Comparison of ENCODE assay signal across 11 mouse cellular contexts in the genomic region with DNA sequence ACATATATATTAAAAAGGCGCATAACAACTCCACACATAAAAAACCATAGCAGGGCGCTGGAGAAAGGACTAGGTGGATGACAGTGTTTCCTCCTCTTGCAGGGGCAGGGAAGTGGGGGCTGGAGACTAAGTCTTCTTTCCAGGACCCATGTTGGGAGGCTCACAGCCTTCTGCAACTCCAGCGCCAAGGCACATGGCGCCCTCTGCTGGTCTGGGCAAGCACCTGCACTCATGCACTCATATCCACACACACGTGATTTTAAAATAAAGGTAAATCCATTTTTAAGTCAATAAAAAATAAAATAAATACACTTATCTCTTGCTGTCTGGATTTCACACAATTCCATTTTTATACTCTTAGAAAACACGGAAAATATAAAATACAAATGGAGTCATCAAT. TPM values are rescaled to one million over a fixed set of nuclear protein-coding genes. Genes with fewer than 3 reads are reported as not detected.
A peak's percentile ranks its signal among the peaks of the same experiment; 100 is the strongest.
DNase-seq lines count a peak whose midpoint lies in the region; ATAC-seq and TF ChIP-seq lines count a peak whose summit lies in the region.
"Had no signal": no experiment of that assay in that cellular context is flagged by ENCODE, and none has a peak within 500 bp of the region (broad histone marks: within the 10 kb centered on the region; RNA-seq: fewer than 3 reads in every experiment).

No protein-coding gene starts in this region.

- H3K9me3 ChIP-seq in intestine, postnatal 0 days (ENCODE audit: control insufficient read depth) = no peaks in the 10 kb centered on the region
- H3K9me3 ChIP-seq in intestine, embryonic 16.5 days (ENCODE audit: control insufficient read depth, low read length) = no peaks in the 10 kb centered on the region
- H3K9me3 ChIP-seq: embryonic facial prominence, embryonic 13.5 days had no signal

- intact Hi-C loops in gastrocnemius, postnatal 36 days (cut with DNase I) = loop anchor here (5.0 to 10.0 kb wide), 2 partner anchors 425 to 532 kb away; no protein-coding TSS in a partner anchor

- H3K9ac ChIP-seq in intestine, postnatal 0 days (ENCODE audit: low read depth, low read length) = no peak overlapping the region
- no peak overlapping the region for H3K9ac ChIP-seq in intestine, embryonic 16.5 days (ENCODE audit: low read depth, low read length)
- H3K9ac ChIP-seq: embryonic facial prominence, embryonic 13.5 days had no signal

- no peak for ATAC-seq in intestine, postnatal 0 days
- ATAC-seq in intestine, embryonic 16.5 days = no peak
- ATAC-seq in common myeloid progenitor, adult 5-6 weeks (replicated peaks; ENCODE audit: low read depth, poor library complexity, severe bottlenecking) = 0 out of 2 replicates have a peak, but pooled peaks have one; percentile 52

- TF ChIP-seq CTCF in intestine, postnatal 0 days (IDR thresholded peaks at IDR 0.05; ENCODE audit: low read depth) = peak; percentile 70

- H3K27me3 ChIP-seq in intestine, postnatal 0 days (replicated peaks; ENCODE audit: control insufficient read depth, insufficient read depth, low read length) = no peaks in the 10 kb centered on the region
- H3K27me3 ChIP-seq in intestine, embryonic 16.5 days (replicated peaks; ENCODE audit: control insufficient read depth, insufficient read depth, low read length) = no peaks in the 10 kb centered on the region
- H3K27me3 ChIP-seq: embryonic facial prominence, embryonic 13.5 days had no signal

- 68% methylated on average over 6 of the region's 6 CpGs for WGBS in intestine, postnatal 0 days
- WGBS in intestine, embryonic 16.5 days = 72% methylated on average over 6 of the region's 6 CpGs

- H3K4me2 ChIP-seq in intestine, postnatal 0 days (replicated peaks; ENCODE audit: low read depth) = no peak overlapping the region
- H3K4me2 ChIP-seq in intestine, embryonic 16.5 days (ENCODE audit: low read depth, low read length) = no peak overlapping the region
- H3K4me2 ChIP-seq: embryonic facial prominence, embryonic 13.5 days had no signal

- no peaks in the 10 kb centered on the region for H3K4me1 ChIP-seq in intestine, postnatal 0 days (replicated peaks; ENCODE audit: control insufficient read depth, insufficient read depth, low read length)
- H3K4me1 ChIP-seq in intestine, embryonic 16.5 days (ENCODE audit: control insufficient read depth, insufficient read depth, low read length) = no peaks in the 10 kb centered on the region

- peak; percentile 42 for DNase-seq in thymus, postnatal 4 days
- DNase-seq in thymus, postnatal 25 days = no peak
- no peak for DNase-seq in neural tube, embryonic 10.5 days (ENCODE audit: extremely low spot score, low spot score)
- no peak for DNase-seq in gastrocnemius, postnatal 36 days
- DNase-seq: adrenal gland, adult 8-10 months; kidney, adult 18-20 months had no signal

- no peaks in the 10 kb centered on the region for H3K36me3 ChIP-seq in intestine, postnatal 0 days (ENCODE audit: control insufficient read depth, insufficient read depth)
- no peaks in the 10 kb centered on the region for H3K36me3 ChIP-seq in intestine, embryonic 16.5 days (ENCODE audit: control insufficient read depth, insufficient read depth, low read length)
- H3K36me3 ChIP-seq: embryonic facial prominence, embryonic 13.5 days had no signal

- no peak overlapping the region for H3K4me3 ChIP-seq in intestine, postnatal 0 days (ENCODE audit: low read depth, low read length)
- H3K4me3 ChIP-seq in intestine, embryonic 16.5 days (ENCODE audit: low read length) = no peak overlapping the region
- H3K4me3 ChIP-seq: embryonic facial prominence, embryonic 13.5 days had no signal

- no peak overlapping the region for H3K27ac ChIP-seq in intestine, postnatal 0 days (ENCODE audit: low read depth, low read length)
- H3K27ac ChIP-seq in intestine, embryonic 16.5 days (ENCODE audit: low read length) = no peak overlapping the region
- H3K27ac ChIP-seq: embryonic facial prominence, embryonic 13.5 days had no signal

RNA-seq across cellular contexts. Expression of gene Pkd1l1, which starts 16.0 kb away (rescaled TPM):
- 0.03 TPM in 1 of 2 replicates, not detected in the other for polyA plus RNA-seq in intestine, postnatal 0 days (2015; fragmentation: Nextera tagmentation; extraction: Ambion mirVana)
- 0.05 and 0.07 TPM in 2 replicates for polyA plus RNA-seq in intestine, embryonic 16.5 days (2015; fragmentation: Nextera tagmentation; extraction: Ambion mirVana)
- not detected in 2 replicates for total RNA-seq in common myeloid progenitor, adult 5-6 weeks (2017)
- total RNA-seq in gastrocnemius, postnatal 36 days (2021) = not detected
- total RNA-seq: heart, adult 8-10 months had no signal

RNA-seq across cellular contexts. Expression of gene Hus1, which starts 54.0 kb away (rescaled TPM):
- 3.7 and 4.5 TPM in 2 replicates for polyA plus RNA-seq in intestine, postnatal 0 days (2015; fragmentation: Nextera tagmentation; extraction: Ambion mirVana)
- polyA plus RNA-seq in intestine, embryonic 16.5 days (2015; fragmentation: Nextera tagmentation; extraction: Ambion mirVana) = 10.9 and 11.2 TPM in 2 replicates
- 21.1 and 22.3 TPM in 2 replicates for total RNA-seq in common myeloid progenitor, adult 5-6 weeks (2017)
- total RNA-seq in gastrocnemius, postnatal 36 days (2021) = 1 to 10 TPM; 7.0 to 7.7 TPM
